Mouse (Mus musculus) T-cell, adult 2 months (primary cell): ENCODE measurements around the gene Crb1.

Experiments used
- DNase-seq: peaks from one replicate; pipeline ENCODE4 v3.0.0; 2022; ENCODE audit warnings: low spot score

The Crb1 gene

DNA sequence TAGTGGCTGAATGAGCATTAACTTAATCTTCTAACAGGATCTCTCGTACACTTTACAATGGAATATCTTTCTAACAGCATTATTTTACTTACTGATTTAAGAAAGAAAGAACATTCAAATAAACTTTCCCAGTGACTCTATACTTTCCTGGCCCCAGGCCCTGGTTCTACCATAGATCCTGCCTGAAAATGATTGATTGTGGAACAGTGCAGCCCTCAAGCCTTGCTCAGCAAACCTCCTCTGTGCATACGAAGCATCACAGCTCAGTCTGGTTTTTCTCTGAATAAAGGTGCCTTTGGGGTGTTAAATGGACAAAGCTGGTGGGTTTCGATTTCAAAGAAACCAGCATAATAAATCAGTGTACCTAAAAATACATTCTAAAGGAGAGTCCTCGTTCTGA is 153.1 kb downstream of the Crb1 start:
- DNase-seq: no peak

DNA sequence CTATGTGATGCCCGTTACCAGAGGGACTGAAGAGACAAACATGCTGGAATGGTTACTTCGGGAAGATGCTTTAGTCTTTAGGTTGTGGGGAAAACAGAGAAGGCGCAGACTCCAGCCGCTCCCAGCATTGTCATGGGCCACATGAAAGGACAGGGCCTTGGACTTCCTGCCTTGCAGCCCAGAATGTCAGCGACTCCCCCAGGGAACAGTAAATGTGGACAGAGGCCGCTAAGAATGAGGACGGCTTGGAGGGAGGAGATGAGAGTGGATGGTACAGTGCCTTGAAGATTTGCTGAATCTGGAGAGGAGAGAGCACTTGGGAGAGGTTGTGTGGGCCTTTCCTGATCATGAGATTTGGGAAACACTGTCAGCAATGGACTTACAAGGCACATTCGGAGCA is 161.6 kb downstream of the Crb1 start:
- DNase-seq: no peak

- DNase-seq: no peak
Measured at GRCm38 (mm10) chr1:139210505-139210904, 166.4 kb downstream of the Crb1 start.

DNA sequence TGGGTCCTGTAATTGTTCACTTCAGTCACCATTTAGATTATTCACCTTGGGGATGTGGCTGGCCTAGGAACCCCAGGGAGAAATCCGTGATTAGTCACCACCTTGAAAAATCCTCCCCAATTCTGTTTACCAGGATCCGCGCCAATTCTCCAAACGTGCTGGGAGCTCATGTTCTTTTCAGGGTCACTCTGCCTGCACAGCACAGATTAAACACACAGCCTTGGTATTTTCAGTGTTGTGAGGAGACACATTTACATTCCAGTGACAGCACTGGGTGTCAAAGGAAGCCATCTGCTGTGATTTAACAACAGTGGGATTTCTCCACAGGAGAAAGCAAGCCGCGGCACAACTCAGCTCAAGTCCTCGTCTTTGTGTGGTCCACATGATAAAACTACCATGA is 167.1 kb downstream of the Crb1 start:
- DNase-seq: no peak

- no peak for DNase-seq
Measured at GRCm38 (mm10) chr1:139206259-139206658, 170.6 kb downstream of the Crb1 start.

DNA sequence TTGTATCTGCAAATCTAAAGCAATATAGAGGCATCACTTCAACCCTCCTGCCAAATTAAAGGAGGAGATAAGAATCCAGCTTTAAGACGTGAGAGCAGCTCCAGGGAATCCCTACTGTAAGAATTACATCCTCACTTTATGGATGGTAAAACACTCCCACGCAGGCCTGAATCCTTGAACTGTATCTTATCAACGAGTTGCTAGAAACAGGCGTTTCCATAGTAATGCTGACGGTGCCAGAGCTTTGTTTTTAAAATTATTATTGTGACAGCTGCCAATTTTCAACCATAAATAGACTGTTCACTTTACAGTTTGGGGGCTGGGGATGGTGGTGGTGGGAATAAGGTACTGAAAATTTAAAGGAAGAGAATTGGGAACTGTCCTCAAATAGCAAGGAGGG is 173.9 kb downstream of the Crb1 start:
- DNase-seq: no peak

- no peak for DNase-seq
Measured at GRCm38 (mm10) chr1:139194428-139195028, 182.4 kb downstream of the Crb1 start.

GRCm38 (mm10) chr1:139194011-139194410 is 182.9 kb downstream of the Crb1 start:
- DNase-seq: no peak

- DNase-seq: no peak
Measured at GRCm38 (mm10) chr1:139192635-139193034, 184.3 kb downstream of the Crb1 start.

DNA sequence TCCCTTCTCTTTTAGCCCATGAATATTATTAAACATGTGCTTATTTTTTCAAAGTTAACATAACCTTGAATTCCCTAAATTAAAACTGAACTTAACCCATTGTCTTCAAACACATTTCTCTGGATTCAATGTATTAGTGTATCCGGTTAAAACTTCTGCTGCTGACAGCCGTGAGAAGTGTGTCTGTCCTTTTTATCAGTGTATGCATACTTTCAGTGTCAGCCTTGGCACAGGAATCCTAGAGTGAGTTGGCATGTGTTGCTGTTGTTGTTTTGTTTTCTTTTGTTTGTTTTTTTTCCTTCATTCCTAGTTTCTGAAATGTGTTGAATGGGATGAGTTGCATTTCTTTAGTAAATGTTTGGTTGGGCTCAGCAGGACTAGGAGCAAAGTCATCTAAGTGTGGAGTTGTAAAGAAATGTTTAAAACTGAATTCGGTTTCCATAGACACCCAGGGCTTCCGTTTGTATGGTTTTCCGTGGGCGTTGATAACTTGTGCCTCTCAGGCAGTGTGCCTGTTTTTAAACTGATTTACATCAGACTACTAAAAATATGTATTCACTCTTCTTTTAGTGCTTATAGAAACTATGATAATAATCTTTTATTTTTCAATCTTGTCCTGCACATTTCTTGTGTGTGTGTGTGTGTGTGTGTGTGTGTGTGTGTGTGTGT is 196.3 kb downstream of the Crb1 start:
- DNase-seq: peak; percentile 48

DNA sequence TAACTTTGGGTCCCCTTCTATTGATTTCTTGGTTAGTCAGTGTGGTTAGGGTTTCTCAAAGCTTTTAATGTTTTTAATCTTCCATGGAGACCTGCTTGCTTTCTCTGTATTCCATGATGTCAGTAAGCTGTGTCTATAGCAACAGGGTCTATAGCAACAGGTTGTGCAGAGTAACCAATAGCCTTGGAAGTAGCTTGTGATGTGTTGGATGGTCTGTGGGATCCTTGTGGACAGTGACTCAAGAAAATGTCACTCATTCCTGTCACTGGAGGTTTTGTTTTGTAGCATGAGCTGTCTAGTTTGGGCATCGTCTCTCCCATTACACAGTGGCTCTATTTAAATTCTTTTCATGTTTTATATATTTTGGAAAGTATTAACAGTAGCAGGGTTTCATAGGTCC is 197.2 kb downstream of the Crb1 start:
- no peak for DNase-seq

GRCm38 (mm10) chr1:139174058-139174832 is 202.7 kb downstream of the Crb1 start:
- no peak for DNase-seq

DNA sequence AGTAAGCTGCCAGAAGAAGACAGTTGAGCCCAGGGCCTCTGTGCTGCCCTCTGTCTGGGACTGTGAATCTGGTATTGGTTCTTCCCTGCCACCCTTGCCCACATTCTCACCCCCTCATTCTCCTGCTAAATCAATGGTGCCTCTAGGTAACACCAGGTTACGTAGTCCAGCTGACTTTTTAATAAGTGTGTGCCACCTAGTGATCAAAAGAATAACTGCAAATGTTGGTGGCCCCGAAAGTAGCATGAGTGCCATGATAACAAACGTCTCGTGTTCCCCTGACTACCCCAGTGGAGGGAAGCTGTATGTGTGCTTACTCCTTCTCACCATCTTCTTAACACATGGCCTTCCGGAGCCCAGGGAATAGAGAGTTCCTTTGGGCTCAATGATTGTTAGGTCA is 214.1 kb downstream of the Crb1 start:
- peak; percentile 14 for DNase-seq

- no peak for DNase-seq
Measured at GRCm38 (mm10) chr1:139161619-139162018, 215.3 kb downstream of the Crb1 start.

- DNase-seq: peak; percentile 16
Measured at GRCm38 (mm10) chr1:139156397-139156796, 220.5 kb downstream of the Crb1 start.

- no peak for DNase-seq
Measured at GRCm38 (mm10) chr1:139153493-139153892, 223.4 kb downstream of the Crb1 start.

- DNase-seq: no peak
Measured at GRCm38 (mm10) chr1:139153006-139153405, 223.9 kb downstream of the Crb1 start.
